Mouse (Mus musculus) megakaryocyte, embryonic 14.5 days (primary cell): ENCODE data around the gene Ntn5.

ENCODE experiments used
- FLI1 ChIP-seq: IDR thresholded peaks from 2 replicates; pipeline ENCODE4 v1.6.1; 2012; ENCODE audit warnings: low read length, inconsistent platforms, mixed read lengths
- GATA1 ChIP-seq: IDR thresholded peaks from 3 replicates; pipeline ENCODE4 v1.6.1; 2012; ENCODE audit warnings: mixed read lengths, low read length, inconsistent platforms, borderline replicate concordance

- TF ChIP-seq FLI1 (no peak), GATA1 (no peak)
Measured at GRCm38 (mm10) chr7:45703521-45704033, 19.8 kb downstream of the Ntn5 start.
